Mouse (Mus musculus) left cerebral cortex, postnatal 36 days (tissue): ENCODE measurements around the gene Phactr1. TPM values are rescaled to one million over a fixed set of nuclear protein-coding genes. Genes with fewer than 3 reads are reported as not detected.

Experiments used
- DNase-seq, 2 experiments: peaks; one replicate each; pipeline ENCODE4 v3.0.0; 2021 to 2022; ENCODE audit warnings: low spot score in 2 of 2, mixed read lengths in 1 of 2
- intact Hi-C: fragments of 180-260 bp; cut with DNase I; formaldehyde crosslinking; loops from one replicate; pipeline ENCODE4 v1.15.1; 2025
- total RNA-seq, 2 experiments: library from RNA; stranded (reverse); gene quantifications; 2 replicates each; pipeline ENCODE4 v1.2.3; 2021

The Phactr1 gene
- total RNA-seq, 2 experiments from 2014 or later: 499 to 557 TPM

GRCm38 (mm10) chr13:43187736-43188135, 507.3 kb downstream of the Phactr1 start:
- intact Hi-C loops: loop anchor here (10.0 kb wide), 1 partner anchor 367 kb away; no protein-coding TSS in a partner anchor

More at GRCm38 (mm10) chr13:43187736-43188135, 507.3 kb downstream of the Phactr1 start:
- DNase-seq: no peak
